Comparison of ENCODE assay signal across 10 mouse cellular contexts in the genomic region with DNA sequence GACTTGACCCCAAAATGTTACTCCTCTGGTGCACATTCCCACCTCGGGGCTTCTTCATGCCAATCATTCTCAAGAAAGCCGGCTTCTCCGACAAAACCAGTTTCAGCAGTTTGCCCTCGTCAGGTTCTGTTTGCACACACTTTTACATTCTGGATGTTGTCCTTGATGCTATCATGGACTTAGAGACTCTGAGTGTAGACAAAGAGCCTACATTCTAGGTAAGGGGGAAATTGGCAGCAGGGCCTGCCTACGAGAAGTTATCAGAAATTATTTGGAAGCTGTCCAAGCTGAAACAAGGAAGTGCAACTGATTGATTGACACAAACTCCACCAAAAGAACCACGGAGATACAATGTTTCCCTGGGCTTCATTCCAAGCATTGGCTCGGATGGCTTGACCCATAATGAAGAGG. TPM values are rescaled to one million over a fixed set of nuclear protein-coding genes. Genes with fewer than 3 reads are reported as not detected.
A peak's percentile ranks its signal among the peaks of the same experiment; 100 is the strongest.
DNase-seq lines count a peak whose midpoint lies in the region; ATAC-seq and TF ChIP-seq lines count a peak whose summit lies in the region.
"Had no signal": no experiment of that assay in that cellular context is flagged by ENCODE, and none has a peak within 500 bp of the region (broad histone marks: within the 10 kb centered on the region; RNA-seq: fewer than 3 reads in every experiment).

No protein-coding gene starts in this region.

- peaks cover 3% of the 10 kb centered on the region; the same call in 1 of the 2 replicates for H3K27me3 ChIP-seq in G1E (ENCODE audit: insufficient read depth, low read length)
- H3K27me3 ChIP-seq in heart, embryonic 16.5 days (ENCODE audit: control insufficient read depth, insufficient read depth, low read length): no peaks in the 10 kb centered on the region
- H3K27me3 ChIP-seq in lung, embryonic 15.5 days: no peaks in the 10 kb centered on the region
- H3K27me3 ChIP-seq: limb, embryonic 13.5 days; neural tube, embryonic 15.5 days had no signal

- peak overlapping the region; percentile 94 for H3K27ac ChIP-seq in heart, embryonic 16.5 days (ENCODE audit: low read length)
- peak overlapping the region; percentile 39; the same call in 1 of the 2 replicates for H3K27ac ChIP-seq in lung, embryonic 15.5 days
- H3K27ac ChIP-seq: limb, embryonic 13.5 days; neural tube, embryonic 15.5 days had no signal

- 17% methylated on average over 7 of the region's 7 CpGs for WGBS in heart, embryonic 16.5 days
- 9% methylated on average over 7 of the region's 7 CpGs for WGBS in lung, embryonic 15.5 days

- DNase-seq in 416B (ENCODE audit: low read depth) (peak; percentile 62), G1E (ENCODE audit: low spot score) (peak; percentile 43)
- no peak for DNase-seq in retina, embryonic 14.5 days (ENCODE audit: low spot score)
- DNase-seq in right cerebral cortex, postnatal 10 days (ENCODE audit: low spot score in 2 of 2): no peak
- DNase-seq in gastrocnemius, adult 18-20 months (ENCODE audit: low spot score): no peak
- no peak for DNase-seq in thymus, postnatal 0 days (ENCODE audit: low spot score)

- ATAC-seq in G1E (ENCODE audit: extremely low read depth, insufficient number of reproducible peaks, low FRiP score, poor library complexity, severe bottlenecking): no peak
- ATAC-seq in heart, embryonic 16.5 days (replicated peaks; ENCODE audit: extremely low read depth, insufficient read depth, low FRiP score): peak; percentile 49; the same call in 1 of the 2 replicates
- ATAC-seq in lung, embryonic 15.5 days (ENCODE audit: borderline replicate concordance, extremely low read depth, low FRiP score, low TSS enrichment): no peak

- 0 out of 2 replicates have a peak overlapping the region, but pooled peaks have one; percentile 33 for H3K9ac ChIP-seq in heart, embryonic 16.5 days (ENCODE audit: low read length)
- no peak overlapping the region for H3K9ac ChIP-seq in lung, embryonic 15.5 days
- H3K9ac ChIP-seq: limb, embryonic 13.5 days; neural tube, embryonic 15.5 days had no signal

- no peak for TF ChIP-seq CTCF in G1E (IDR thresholded peaks at IDR 0.05; ENCODE audit: low read depth, low read length)

- peak overlapping the region; percentile 5; the same call in 1 of the 2 replicates for H3K4me3 ChIP-seq in G1E (ENCODE audit: low read depth, low read length)
- no peak overlapping the region for H3K4me3 ChIP-seq in heart, embryonic 16.5 days (ENCODE audit: low read length)
- H3K4me3 ChIP-seq in lung, embryonic 15.5 days: no peak overlapping the region
- H3K4me3 ChIP-seq: limb, embryonic 13.5 days; neural tube, embryonic 15.5 days had no signal

- peaks cover 37% of the 10 kb centered on the region for H3K4me1 ChIP-seq in G1E (ENCODE audit: insufficient read depth, low read depth, low read length)
- H3K4me1 ChIP-seq in heart, embryonic 16.5 days (ENCODE audit: control insufficient read depth, insufficient read depth, low read length): peaks cover 20% of the 10 kb centered on the region
- peaks cover 17% of the 10 kb centered on the region for H3K4me1 ChIP-seq in lung, embryonic 15.5 days
- H3K4me1 ChIP-seq: limb, embryonic 13.5 days; neural tube, embryonic 15.5 days had no signal

- H3K9me3 ChIP-seq in G1E (replicated peaks): peaks cover 2% of the 10 kb centered on the region; the same call in 1 of the 2 replicates
- peaks cover 8% of the 10 kb centered on the region; the same call in 1 of the 2 replicates for H3K9me3 ChIP-seq in heart, embryonic 16.5 days (replicated peaks; ENCODE audit: control insufficient read depth, low read length)
- no peaks in the 10 kb centered on the region for H3K9me3 ChIP-seq in lung, embryonic 15.5 days
- H3K9me3 ChIP-seq: neural tube, embryonic 15.5 days had no signal

- H3K4me2 ChIP-seq in heart, embryonic 16.5 days (ENCODE audit: low read depth, low read length): peak overlapping the region; percentile 54
- peak overlapping the region; percentile 4; the same call in 1 of the 2 replicates for H3K4me2 ChIP-seq in lung, embryonic 15.5 days
- H3K4me2 ChIP-seq: limb, embryonic 13.5 days; neural tube, embryonic 15.5 days had no signal

- H3K36me3 ChIP-seq in G1E (replicated peaks): no peaks in the 10 kb centered on the region
- no peaks in the 10 kb centered on the region for H3K36me3 ChIP-seq in heart, embryonic 16.5 days (ENCODE audit: control insufficient read depth, insufficient read depth)
- H3K36me3 ChIP-seq in lung, embryonic 15.5 days: no peaks in the 10 kb centered on the region
- H3K36me3 ChIP-seq: limb, embryonic 13.5 days; neural tube, embryonic 15.5 days had no signal

RNA-seq across cellular contexts. Expression of gene Stk24, which starts 43.5 kb away (rescaled TPM):
- 156 and 158 TPM in 2 replicates for total RNA-seq in G1E (2014; fragmentation: Nextera tagmentation)
- 83.2 and 92.9 TPM in 2 replicates for total RNA-seq in G1E (2017)
- polyA plus RNA-seq in G1E (2012): 90.5 and 96.2 TPM in 2 replicates
- polyA plus RNA-seq in heart, embryonic 16.5 days (2015; fragmentation: Nextera tagmentation; extraction: Ambion mirVana): 36.6 and 38.6 TPM in 2 replicates
- 40.3 and 40.6 TPM in 2 replicates for polyA plus RNA-seq in lung, embryonic 15.5 days (2015; fragmentation: Nextera tagmentation; extraction: Ambion mirVana)
- total RNA-seq in gastrocnemius, adult 18-20 months (2021): 10 to 100 TPM; 27.9 to 31.2 TPM
- 54.1 and 57.7 TPM in 2 replicates for polyA plus RNA-seq in thymus, postnatal 0 days (2015; fragmentation: Nextera tagmentation; extraction: Ambion mirVana)

Comparison
In these comparisons a context has a peak if more than half of its experiments do, and no peak if none do; other contexts are left out.
1. DNase-seq: peak in 416B (single experiment) and G1E (single experiment); none in retina, embryonic 14.5 days (single experiment), right cerebral cortex, postnatal 10 days (0 of 2), gastrocnemius, adult 18-20 months (single experiment) and thymus, postnatal 0 days (single experiment).